Mouse (Mus musculus) heart, adult 2 months (tissue): ENCODE results near the gene Dip2c.

Source experiments
- CTCF ChIP-seq: fragments of 200-600 bp; IDR thresholded peaks from 2 replicates; pipeline ENCODE4 v1.8.1; 2022; ENCODE audit warnings: antibody characterized with exemption, mild to moderate bottlenecking, moderate library complexity
- EP300 ChIP-seq: fragments of 200-500 bp; IDR thresholded peaks from 2 replicates; pipeline ENCODE4 v1.6.1; 2011; ENCODE audit warnings: low read depth, low read length, control low read depth; ENCODE audit not compliant: insufficient read depth
- POLR2A ChIP-seq: fragments of 200-500 bp; IDR thresholded peaks from 2 replicates; pipeline ENCODE4 v1.6.1; 2011; ENCODE audit warnings: mild to moderate bottlenecking, low read depth, low read length, control low read depth; ENCODE audit not compliant: insufficient read depth

DNA sequence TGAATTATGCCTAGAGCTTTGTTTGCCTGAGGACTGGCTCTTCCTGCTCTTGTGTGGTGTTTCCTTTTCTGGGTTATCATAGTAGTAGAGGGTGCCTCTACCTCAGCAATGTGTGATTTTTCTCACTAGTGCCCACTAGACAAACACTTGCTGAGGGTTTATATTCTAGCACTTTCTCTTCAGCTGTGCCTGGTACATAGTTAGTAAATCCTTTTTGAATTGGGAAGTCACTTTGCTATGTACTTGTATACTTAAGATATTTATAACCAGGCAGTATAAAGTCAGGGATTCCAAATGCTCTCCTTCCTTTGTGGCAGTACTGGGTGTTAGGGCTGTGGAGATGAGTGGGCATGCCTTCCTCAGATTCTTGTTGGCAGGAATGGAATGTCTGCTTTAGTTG lies 56.9 kb downstream of the Dip2c start:
- TF ChIP-seq CTCF, result no peak
- no peak for TF ChIP-seq POLR2A
- no peak for TF ChIP-seq EP300
